Mouse (Mus musculus) G1E (cell line): ENCODE measurements around the gene Serpina1f.

Experiments
- CTCF ChIP-seq: IDR thresholded peaks from 2 replicates; pipeline ENCODE4 v1.5.1; 2012; ENCODE audit warnings: low read depth, low read length, inconsistent platforms, mixed read lengths
- GATA1 ChIP-seq: IDR thresholded peaks from 2 replicates; pipeline ENCODE4 v1.6.1; 2012; ENCODE audit warnings: borderline replicate concordance, low read length, inconsistent platforms, mixed read lengths

DNA sequence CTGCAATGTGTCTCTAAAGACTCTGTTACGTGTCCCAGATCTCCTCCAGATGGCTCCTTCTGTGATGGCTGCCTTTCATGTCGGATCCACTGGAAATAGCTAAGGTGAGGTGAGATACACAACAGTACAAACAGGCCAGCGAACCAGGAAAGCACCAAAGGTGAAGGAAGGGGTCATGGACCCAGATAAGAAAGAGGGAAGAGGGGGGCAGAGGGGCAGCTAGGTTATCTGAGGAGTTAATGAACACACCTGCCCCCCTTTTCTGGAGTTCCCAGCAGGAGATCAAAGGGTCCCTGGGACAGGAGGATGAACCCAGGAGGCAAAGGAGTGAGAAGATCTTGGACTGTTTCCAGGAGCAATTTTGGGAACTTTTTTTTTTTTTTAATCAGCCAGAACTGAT lies 9.9 kb downstream of the Serpina1f start:
- no peak for TF ChIP-seq CTCF
- TF ChIP-seq GATA1, result no peak
